Mouse (Mus musculus) testis, postnatal 10 days (tissue): ENCODE measurements at regions not wholly inside any gene's neighbourhood (a gene's known extent, or its start where the extent isn't known, plus 50 kb on each side); places are given as distances from the start of the nearest gene placed in this dataset.
A peak's percentile ranks its signal among the peaks of the same experiment; 100 is the strongest.

Experiments used
- DNase-seq: peaks from one replicate; pipeline ENCODE4 v3.0.0; 2021; ENCODE audit warnings: low spot score

- no peak for DNase-seq
Measured at GRCm38 (mm10) chr15:64532260-64533120, 285.0 kb upstream of the Gm21798 start.

- DNase-seq = no peak
Measured at GRCm38 (mm10) chr15:64533169-64533795, 284.2 kb upstream of the Gm21798 start.

- no peak for DNase-seq
Measured at GRCm38 (mm10) chr15:64534166-64534565, 283.3 kb upstream of the Gm21798 start.

- no peak for DNase-seq
Measured at GRCm38 (mm10) chr15:64535160-64535559, 282.3 kb upstream of the Gm21798 start.

GRCm38 (mm10) chr15:64541395-64541794 lies 276.1 kb upstream of the Gm21798 start:
- no peak for DNase-seq

GRCm38 (mm10) chr15:64542250-64542901 lies 275.1 kb upstream of the Gm21798 start:
- DNase-seq = no peak

GRCm38 (mm10) chr15:64542908-64543307 lies 274.6 kb upstream of the Gm21798 start:
- DNase-seq = no peak

- no peak for DNase-seq
Measured at GRCm38 (mm10) chr15:64546035-64546434, 271.5 kb upstream of the Gm21798 start.

- DNase-seq = no peak
Measured at GRCm38 (mm10) chr15:64557540-64557939, 260.0 kb upstream of the Gm21798 start.

- DNase-seq = no peak
Measured at GRCm38 (mm10) chr15:64558220-64558619, 259.3 kb upstream of the Gm21798 start.

- DNase-seq = no peak
Measured at GRCm38 (mm10) chr15:64562431-64563111, 254.9 kb upstream of the Gm21798 start.

- DNase-seq = no peak
Measured at GRCm38 (mm10) chr15:64564703-64565102, 252.8 kb upstream of the Gm21798 start.

GRCm38 (mm10) chr15:64576891-64577535 lies 240.5 kb upstream of the Gm21798 start:
- DNase-seq = no peak

- DNase-seq = peak; percentile 48
Measured at GRCm38 (mm10) chr15:64578991-64579390, 238.5 kb upstream of the Gm21798 start.

- no peak for DNase-seq
Measured at GRCm38 (mm10) chr15:64580481-64580880, 237.0 kb upstream of the Gm21798 start.

- peak; percentile 48 for DNase-seq
Measured at GRCm38 (mm10) chr15:64581046-64581445, 236.4 kb upstream of the Gm21798 start.

GRCm38 (mm10) chr15:64584129-64584528 lies 233.4 kb upstream of the Gm21798 start:
- no peak for DNase-seq

- DNase-seq = no peak
Measured at GRCm38 (mm10) chr15:64586776-64587175, 230.7 kb upstream of the Gm21798 start.

- no peak for DNase-seq
Measured at GRCm38 (mm10) chr15:64590092-64590881, 227.2 kb upstream of the Gm21798 start.

- no peak for DNase-seq
Measured at GRCm38 (mm10) chr15:64613503-64613902, 204.0 kb upstream of the Gm21798 start.

GRCm38 (mm10) chr15:64618471-64618870 lies 199.0 kb upstream of the Gm21798 start:
- no peak for DNase-seq
